Mouse (Mus musculus) testis, adult 2 months (tissue): ENCODE data around the gene Sdhc.

Experiments
- CTCF ChIP-seq: fragments of 200-500 bp; IDR thresholded peaks from 2 replicates; pipeline ENCODE4 v1.5.1; 2012; ENCODE audit warnings: low read depth, mild to moderate bottlenecking, inconsistent platforms, low read length, moderate library complexity; ENCODE audit not compliant: control insufficient read depth, insufficient read depth, insufficient replicate concordance
- POLR2A ChIP-seq: fragments of 200-500 bp; IDR thresholded peaks from 2 replicates; pipeline ENCODE4 v1.6.1; 2012; ENCODE audit warnings: low read depth, mild to moderate bottlenecking, inconsistent platforms, low read length, moderate library complexity; ENCODE audit not compliant: control insufficient read depth

DNA sequence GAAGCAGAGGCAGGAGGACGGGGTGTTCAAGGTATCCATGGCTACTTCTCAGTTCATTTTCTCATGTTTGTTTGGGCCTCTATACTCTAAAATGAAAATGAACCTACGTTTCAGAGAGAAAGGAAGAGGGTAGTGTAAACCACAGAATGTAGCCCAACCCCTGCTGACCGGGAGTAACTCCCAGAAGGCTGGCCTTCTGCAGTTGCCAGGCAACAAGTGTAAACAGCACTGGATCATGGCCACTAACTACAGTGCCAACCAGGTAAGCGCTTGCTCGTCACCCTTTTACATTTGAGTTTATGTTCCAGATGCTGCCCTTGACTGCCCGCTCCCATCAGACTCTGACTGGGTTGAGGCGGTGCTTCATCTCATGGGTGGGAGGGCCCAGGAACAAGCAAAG is 27.5 kb downstream of the Sdhc start:
- TF ChIP-seq CTCF (no peak), POLR2A (peak; percentile 62; the same call in 1 of the 2 replicates)
